Mouse (Mus musculus): Measurements from ENCODE around the gene Dlx3. TPM values are rescaled to one million over a fixed set of nuclear protein-coding genes. Genes with fewer than 3 reads are reported as not detected.

Gene Dlx3
- total and polyA plus RNA-seq, 2 experiments from 2014 or later = not detected

- no peaks in the 10 kb centered on the region for H3K9me3 ChIP-seq (replicated peaks; ENCODE audit: control insufficient read depth, low read length)
- H3K36me3 ChIP-seq (replicated peaks; ENCODE audit: control insufficient read depth, insufficient read depth, low read length) = no peaks in the 10 kb centered on the region
- ATAC-seq (ENCODE audit: insufficient read depth, low read depth) (no peak), DNase-seq (ENCODE audit: low spot score) (no peak)
- H3K27me3 ChIP-seq (ENCODE audit: control insufficient read depth, insufficient read depth, low read length) = no peaks in the 10 kb centered on the region
- WGBS = 78% methylated on average over 4 of the region's 4 CpGs
- no peak overlapping the region for H3K9ac ChIP-seq (replicated peaks; ENCODE audit: low read depth, low read length)
- no peak overlapping the region for H3K27ac ChIP-seq (ENCODE audit: low read depth)
- TF ChIP-seq EP300 (IDR thresholded peaks at IDR 0.05; ENCODE audit: low read depth) = no peak
- no peak for TF ChIP-seq CTCF (IDR thresholded peaks at IDR 0.05; ENCODE audit: low read depth)
- H3K4me2 ChIP-seq (ENCODE audit: low read depth, low read length) = no peak overlapping the region
- H3K4me1 ChIP-seq (ENCODE audit: control insufficient read depth, insufficient read depth) = peaks cover 78% of the 10 kb centered on the region
- no peak overlapping the region for H3K4me3 ChIP-seq (ENCODE audit: low read depth, low read length)
Observed at GRCm38 (mm10) chr11:95073835-95074234, 46.1 kb upstream of the Dlx3 start.

GRCm38 (mm10) chr11:95074694-95075093, 45.2 kb upstream of the Dlx3 start:
- no peaks in the 10 kb centered on the region for H3K36me3 ChIP-seq (replicated peaks; ENCODE audit: control insufficient read depth, insufficient read depth, low read length)
- H3K9ac ChIP-seq (replicated peaks; ENCODE audit: low read depth, low read length) = no peak overlapping the region
- no peak for TF ChIP-seq EP300 (IDR thresholded peaks at IDR 0.05; ENCODE audit: low read depth)
- no peak for TF ChIP-seq CTCF (IDR thresholded peaks at IDR 0.05; ENCODE audit: low read depth)
- no peak for DNase-seq (ENCODE audit: low spot score)
- H3K27ac ChIP-seq (ENCODE audit: low read depth) = no peak overlapping the region
- H3K4me3 ChIP-seq (ENCODE audit: low read depth, low read length) = no peak overlapping the region
- WGBS = 67% methylated on average over 4 of the region's 4 CpGs
- H3K4me1 ChIP-seq (ENCODE audit: control insufficient read depth, insufficient read depth) = peaks cover 78% of the 10 kb centered on the region
- H3K9me3 ChIP-seq (replicated peaks; ENCODE audit: control insufficient read depth, low read length) = no peaks in the 10 kb centered on the region
- H3K27me3 ChIP-seq (ENCODE audit: control insufficient read depth, insufficient read depth, low read length) = no peaks in the 10 kb centered on the region
- ATAC-seq (ENCODE audit: insufficient read depth, low read depth) = no peak
- peak overlapping the region; percentile 74 for H3K4me2 ChIP-seq (ENCODE audit: low read depth, low read length)

GRCm38 (mm10) chr11:95075197-95076040, 44.5 kb upstream of the Dlx3 start:
- Histone ChIP-seq H3K36me3 (replicated peaks; ENCODE audit: control insufficient read depth, insufficient read depth, low read length) (no peaks in the 10 kb centered on the region), H3K9ac (replicated peaks; ENCODE audit: low read depth, low read length) (peak overlapping the region; percentile 59), H3K27ac (ENCODE audit: low read depth) (peak overlapping the region; percentile 67), H3K27me3 (ENCODE audit: control insufficient read depth, insufficient read depth, low read length) (no peaks in the 10 kb centered on the region), H3K9me3 (replicated peaks; ENCODE audit: control insufficient read depth, low read length) (no peaks in the 10 kb centered on the region), H3K4me2 (ENCODE audit: low read depth, low read length) (peak overlapping the region; percentile 74), H3K4me1 (ENCODE audit: control insufficient read depth, insufficient read depth) (peaks cover 75% of the 10 kb centered on the region), H3K4me3 (ENCODE audit: low read depth, low read length) (peak overlapping the region; percentile 63)
- WGBS = 4% methylated on average over 19 of the region's 19 CpGs
- ATAC-seq (ENCODE audit: insufficient read depth, low read depth) = no peak
- TF ChIP-seq CTCF (IDR thresholded peaks at IDR 0.05; ENCODE audit: low read depth) (no peak), EP300 (IDR thresholded peaks at IDR 0.05; ENCODE audit: low read depth) (no peak)
- no peak for DNase-seq (ENCODE audit: low spot score)

GRCm38 (mm10) chr11:95076041-95076535, 43.8 kb upstream of the Dlx3 start:
- WGBS = under 1% methylated on average over 42 of the region's 42 CpGs
- ATAC-seq (ENCODE audit: insufficient read depth, low read depth) = peak; percentile 61

GRCm38 (mm10) chr11:95076536-95077111, 43.3 kb upstream of the Dlx3 start, which contains the start of gene Itga3:
Gene Itga3, minus strand, starts transcription at chr11:95076801.
- Histone ChIP-seq H3K9ac (replicated peaks; ENCODE audit: low read depth, low read length) (peak within 1 kb of the TSS; percentile 59), H3K27ac (ENCODE audit: low read depth) (peak within 1 kb of the TSS; percentile 67), H3K27me3 (ENCODE audit: control insufficient read depth, insufficient read depth, low read length) (no peaks in the 10 kb centered on the region), H3K36me3 (replicated peaks; ENCODE audit: control insufficient read depth, insufficient read depth, low read length) (no peaks in the 10 kb centered on the region), H3K4me2 (ENCODE audit: low read depth, low read length) (peak within 1 kb of the TSS; percentile 74), H3K4me1 (ENCODE audit: control insufficient read depth, insufficient read depth) (peaks cover 64% of the 10 kb centered on the region), H3K9me3 (replicated peaks; ENCODE audit: control insufficient read depth, low read length) (no peaks in the 10 kb centered on the region), H3K4me3 (ENCODE audit: low read depth, low read length) (peak within 1 kb of the TSS; percentile 63)
- TF ChIP-seq CTCF (IDR thresholded peaks at IDR 0.05; ENCODE audit: low read depth) = no peak
- ATAC-seq (ENCODE audit: insufficient read depth, low read depth) = peak; percentile 78
- WGBS = 1% methylated on average over 43 of the region's 51 CpGs
- DNase-seq (ENCODE audit: low spot score) = peak; percentile 73

More at GRCm38 (mm10) chr11:95076041-95076535, 43.8 kb upstream of the Dlx3 start:
- Histone ChIP-seq H3K36me3 (replicated peaks; ENCODE audit: control insufficient read depth, insufficient read depth, low read length) (no peaks in the 10 kb centered on the region), H3K4me3 (ENCODE audit: low read depth, low read length) (peak overlapping the region; percentile 63), H3K27me3 (ENCODE audit: control insufficient read depth, insufficient read depth, low read length) (no peaks in the 10 kb centered on the region), H3K4me1 (ENCODE audit: control insufficient read depth, insufficient read depth) (peaks cover 68% of the 10 kb centered on the region), H3K9ac (replicated peaks; ENCODE audit: low read depth, low read length) (peak overlapping the region; percentile 59), H3K9me3 (replicated peaks; ENCODE audit: control insufficient read depth, low read length) (no peaks in the 10 kb centered on the region), H3K27ac (ENCODE audit: low read depth) (peak overlapping the region; percentile 67), H3K4me2 (ENCODE audit: low read depth, low read length) (peak overlapping the region; percentile 74)
- DNase-seq (ENCODE audit: low spot score) = no peak
- TF ChIP-seq EP300 (IDR thresholded peaks at IDR 0.05; ENCODE audit: low read depth) (no peak), CTCF (IDR thresholded peaks at IDR 0.05; ENCODE audit: low read depth) (peak; percentile 33)

All from heart, postnatal 0 days (tissue).